Mouse (Mus musculus): Measurements from ENCODE around the gene Ankk1. TPM values are rescaled to one million over a fixed set of nuclear protein-coding genes. Genes with fewer than 3 reads are reported as not detected.

Ankk1 gene
- not detected for polyA plus RNA-seq (2014; fragmentation: Illumina TruSeq; extraction: RNeasy Lipid Tissue Mini Kit (QIAGEN cat#74804); ENCODE audit: low read depth, low replicate concordance)

DNA sequence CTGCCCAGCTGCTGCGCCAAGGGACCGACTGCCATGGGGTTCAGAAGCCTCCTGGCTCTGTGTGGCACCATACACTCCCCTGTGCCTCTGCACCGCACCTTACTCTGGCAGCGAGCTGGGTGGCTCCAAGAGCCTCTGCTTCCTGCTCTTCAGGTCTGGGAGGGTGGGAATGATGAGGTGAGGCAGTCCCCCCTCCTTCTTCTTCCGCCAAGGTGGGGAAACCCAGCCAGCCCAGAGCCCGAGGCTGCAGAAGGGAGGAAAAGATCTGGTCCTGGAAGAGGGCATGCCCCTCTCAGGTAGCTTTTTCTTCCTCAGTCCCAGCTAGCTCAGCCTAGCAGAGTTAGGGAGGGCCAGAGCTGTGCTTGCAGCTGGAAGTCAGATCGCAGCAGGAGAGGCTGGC lies at the start of gene Ankk1:
Gene Ankk1, minus strand, starts transcription at position 101 of the 400 bp plus-strand sequence.

Other genes with a start within 250 kb of the Ankk1 start
- gene Gm4894, start 176.5 kb downstream of the Ankk1 start, polyA plus RNA-seq (2014; fragmentation: Illumina TruSeq; extraction: RNeasy Lipid Tissue Mini Kit (QIAGEN cat#74804); ENCODE audit: low read depth, low replicate concordance) = not detected
- gene Drd2, start 86.4 kb downstream of the Ankk1 start, polyA plus RNA-seq (2014; fragmentation: Illumina TruSeq; extraction: RNeasy Lipid Tissue Mini Kit (QIAGEN cat#74804); ENCODE audit: low read depth, low replicate concordance) = 3.4 TPM
- gene Ttc12, start 59.2 kb upstream of the Ankk1 start, polyA plus RNA-seq (2014; fragmentation: Illumina TruSeq; extraction: RNeasy Lipid Tissue Mini Kit (QIAGEN cat#74804); ENCODE audit: low read depth, low replicate concordance) = 25.5 TPM

Data from heart, adult 10 weeks (tissue).